In genomic region chr6:55804681-55805000, GRCm38 (mm10) we compare ENCODE assay signal across 27 mouse cellular contexts. TPM values are rescaled to one million over a fixed set of nuclear protein-coding genes. Genes with fewer than 3 reads are reported as not detected.
DNase-seq lines count a peak whose midpoint lies in the region; ATAC-seq lines count a peak whose summit lies in the region.
"Had no signal": no experiment of that assay in that cellular context is flagged by ENCODE, and none has a peak within 500 bp of the region (broad histone marks: within the 10 kb centered on the region; RNA-seq: fewer than 3 reads in every experiment).

No protein-coding gene starts in this region.

- H3K27ac ChIP-seq in forebrain, embryonic 15.5 days (replicated peaks): peak overlapping the region; percentile 87
- no peak overlapping the region for H3K27ac ChIP-seq in forebrain, embryonic 12.5 days
- H3K27ac ChIP-seq: embryonic facial prominence, embryonic 12.5 days; heart, embryonic 15.5 days; hindbrain, embryonic 12.5 days; limb, embryonic 10.5 days; limb, embryonic 15.5 days; liver, embryonic 13.5 days; midbrain, embryonic 15.5 days; neural tube, embryonic 12.5 days had no signal

- H3K9me3 ChIP-seq in forebrain, embryonic 15.5 days: no peaks in the 10 kb centered on the region
- H3K9me3 ChIP-seq in forebrain, embryonic 12.5 days: no peaks in the 10 kb centered on the region
- H3K9me3 ChIP-seq: embryonic facial prominence, embryonic 12.5 days; heart, embryonic 15.5 days; hindbrain, embryonic 12.5 days; limb, embryonic 10.5 days; limb, embryonic 15.5 days; liver, embryonic 13.5 days; megakaryocyte, embryonic 14.5 days; midbrain, embryonic 15.5 days; neural tube, embryonic 12.5 days had no signal

- H3K9ac ChIP-seq in forebrain, embryonic 15.5 days (replicated peaks): no peak overlapping the region; the same call in 1 of the 2 replicates
- no peak overlapping the region for H3K9ac ChIP-seq in forebrain, embryonic 12.5 days
- H3K9ac ChIP-seq: embryonic facial prominence, embryonic 12.5 days; heart, embryonic 15.5 days; hindbrain, embryonic 12.5 days; limb, embryonic 15.5 days; liver, embryonic 13.5 days; midbrain, embryonic 15.5 days; neural tube, embryonic 12.5 days had no signal

- H3K27me3 ChIP-seq in forebrain, embryonic 15.5 days: no peaks in the 10 kb centered on the region
- H3K27me3 ChIP-seq in forebrain, embryonic 12.5 days: no peaks in the 10 kb centered on the region
- H3K27me3 ChIP-seq: embryonic facial prominence, embryonic 12.5 days; heart, embryonic 15.5 days; limb, embryonic 15.5 days; liver, embryonic 13.5 days; midbrain, embryonic 15.5 days; neural tube, embryonic 12.5 days had no signal

- H3K4me2 ChIP-seq in forebrain, embryonic 15.5 days (replicated peaks): peak overlapping the region; percentile 0; the same call in 1 of the 2 replicates
- no peak overlapping the region for H3K4me2 ChIP-seq in forebrain, embryonic 12.5 days
- H3K4me2 ChIP-seq: embryonic facial prominence, embryonic 12.5 days; heart, embryonic 15.5 days; hindbrain, embryonic 12.5 days; liver, embryonic 13.5 days; midbrain, embryonic 15.5 days had no signal

- 71% methylated on average over 4 of the region's 4 CpGs for WGBS in forebrain, embryonic 15.5 days
- WGBS in forebrain, embryonic 12.5 days: 85% methylated on average over 4 of the region's 4 CpGs

- peak; percentile 23 for DNase-seq in layer of hippocampus, adult 9-11 months
- DNase-seq in layer of hippocampus, postnatal 25 days (ENCODE audit: extremely low spot score in 1 of 2, low spot score in 1 of 2): no peak
- DNase-seq in right cerebral cortex, postnatal 36 days (ENCODE audit: low spot score in 2 of 2): peak; percentile 19 to 30
- no peak for DNase-seq in right cerebral cortex, postnatal 14 days
- DNase-seq: heart, postnatal 36 days; kidney, adult 9 months; liver, embryonic 13.5 days; lung, postnatal 4 days; thymus, adult 2 months; thymus, postnatal 36 days had no signal

- ATAC-seq in forebrain, embryonic 15.5 days (replicated peaks): no peak
- no peak for ATAC-seq in forebrain, embryonic 12.5 days (ENCODE audit: low FRiP score)
- ATAC-seq in megakaryocyte-erythroid progenitor cell, adult 5-6 weeks (replicated peaks; ENCODE audit: low FRiP score, low TSS enrichment, poor library complexity, severe bottlenecking): no peak
- ATAC-seq: intestine, postnatal 0 days; lung, postnatal 0 days; Patski had no signal

- no peak overlapping the region for H3K4me3 ChIP-seq in forebrain, embryonic 15.5 days
- no peak overlapping the region for H3K4me3 ChIP-seq in forebrain, embryonic 12.5 days (replicated peaks)
- H3K4me3 ChIP-seq: embryonic facial prominence, embryonic 12.5 days; heart, embryonic 15.5 days; hindbrain, embryonic 12.5 days; limb, embryonic 10.5 days; limb, embryonic 15.5 days; liver, embryonic 13.5 days; megakaryocyte, embryonic 14.5 days; midbrain, embryonic 15.5 days; neural tube, embryonic 12.5 days had no signal

- no peaks in the 10 kb centered on the region for H3K36me3 ChIP-seq in forebrain, embryonic 15.5 days
- no peaks in the 10 kb centered on the region for H3K36me3 ChIP-seq in forebrain, embryonic 12.5 days (replicated peaks)
- H3K36me3 ChIP-seq: embryonic facial prominence, embryonic 12.5 days; heart, embryonic 15.5 days; hindbrain, embryonic 12.5 days; limb, embryonic 10.5 days; limb, embryonic 15.5 days; liver, embryonic 13.5 days; midbrain, embryonic 15.5 days; neural tube, embryonic 12.5 days had no signal

- peaks cover 29% of the 10 kb centered on the region for H3K4me1 ChIP-seq in forebrain, embryonic 15.5 days
- H3K4me1 ChIP-seq in forebrain, embryonic 12.5 days: 0 out of 2 replicates have a peak, but pooled peaks cover 6% of the 10 kb centered on the region
- H3K4me1 ChIP-seq: heart, embryonic 15.5 days; liver, embryonic 13.5 days; midbrain, embryonic 15.5 days had no signal

RNA-seq across cellular contexts. Expression of gene Itprid1, which starts 32.1 kb away (rescaled TPM):
- 2.2 and 2.8 TPM in 2 replicates for polyA plus RNA-seq in forebrain, embryonic 15.5 days (2015; fragmentation: Nextera tagmentation; extraction: Ambion mirVana)
- 0.06 and 0.08 TPM in 2 replicates for polyA plus RNA-seq in forebrain, embryonic 12.5 days (2016; fragmentation: Nextera tagmentation; extraction: Ambion mirVana)
- 1 to 10 TPM; 1.5 to 1.6 TPM for total RNA-seq in layer of hippocampus, postnatal 25 days (2021)
- not detected in 2 replicates for total RNA-seq in megakaryocyte-erythroid progenitor cell, adult 5-6 weeks (2014; fragmentation: Nextera tagmentation)
- not detected in 2 replicates for total RNA-seq in megakaryocyte-erythroid progenitor cell, adult 5-6 weeks (2017)
- total RNA-seq: gastrocnemius, postnatal 14 days; granulocyte monocyte progenitor cell, adult 5-6 weeks; heart, postnatal 36 days; MEL had no signal
- polyA plus RNA-seq: heart, embryonic 15.5 days; intestine, postnatal 0 days; liver, embryonic 13.5 days; midbrain, embryonic 15.5 days; neural tube, embryonic 12.5 days; Patski had no signal

Comparison
In these comparisons a context has a peak if more than half of its experiments do, and no peak if none do; other contexts are left out.
1. DNase-seq: peak in layer of hippocampus, adult 9-11 months (single experiment) and right cerebral cortex, postnatal 36 days (2 of 2); none in layer of hippocampus, postnatal 25 days (0 of 2) and right cerebral cortex, postnatal 14 days (single experiment).